Mouse (Mus musculus): ENCODE measurements at regions not wholly inside any gene's neighbourhood (a gene's known extent, or its start where the extent isn't known, plus 50 kb on each side); places are given as distances from the start of the nearest gene placed in this dataset.

DNA sequence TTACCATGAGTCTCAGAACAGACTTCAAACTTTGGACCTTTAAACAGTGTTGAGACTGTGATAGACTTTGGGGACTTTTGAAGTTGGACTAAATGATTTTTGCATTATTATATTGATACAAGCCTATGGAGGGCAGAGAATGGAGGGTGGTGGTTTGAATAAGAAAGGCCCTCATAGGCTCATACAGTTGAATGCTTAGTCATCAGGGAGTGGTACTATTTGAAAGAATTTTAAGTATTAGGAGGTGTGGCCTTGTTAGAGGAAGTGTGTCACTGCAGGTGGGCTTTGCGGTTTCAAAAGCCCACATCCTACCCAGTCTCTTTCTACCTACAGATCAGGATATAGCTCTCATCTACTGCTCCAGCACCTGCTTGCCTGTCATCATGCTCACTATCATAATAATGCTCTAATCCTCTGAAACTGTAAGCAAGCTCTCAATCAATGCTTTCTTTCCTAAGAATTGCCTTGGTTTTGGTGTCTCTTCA, 153.7 kb upstream of the Fstl4 start:
- DNase-seq (ENCODE audit: low spot score in 2 of 2) = no peak

DNA sequence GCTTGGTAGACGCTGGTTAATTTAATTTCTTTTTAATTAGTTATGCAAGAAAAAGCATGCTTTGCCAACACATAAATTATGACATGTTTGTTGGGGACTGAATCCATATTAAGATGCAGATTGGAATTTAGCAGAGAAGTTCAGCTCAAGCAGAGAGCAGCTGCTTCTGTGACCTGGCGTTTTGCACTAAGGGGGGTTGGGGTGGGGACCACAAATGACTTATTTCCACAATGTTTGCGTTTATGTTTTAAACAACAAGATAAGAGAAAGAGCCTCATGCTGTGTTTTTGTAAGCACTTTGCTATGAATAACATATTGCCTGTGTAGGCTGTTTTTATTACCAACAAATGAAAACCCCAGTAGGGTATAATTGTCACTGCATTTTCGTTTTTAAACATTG, 148.8 kb upstream of the Fstl4 start:
- intact Hi-C loops (cut with DNase I) = no loop called here
- no peak for DNase-seq (ENCODE audit: low spot score in 2 of 2)

More for the DNA sequence above, 153.7 kb upstream of the Fstl4 start:
- intact Hi-C loops (cut with DNase I) = no loop called here

DNA sequence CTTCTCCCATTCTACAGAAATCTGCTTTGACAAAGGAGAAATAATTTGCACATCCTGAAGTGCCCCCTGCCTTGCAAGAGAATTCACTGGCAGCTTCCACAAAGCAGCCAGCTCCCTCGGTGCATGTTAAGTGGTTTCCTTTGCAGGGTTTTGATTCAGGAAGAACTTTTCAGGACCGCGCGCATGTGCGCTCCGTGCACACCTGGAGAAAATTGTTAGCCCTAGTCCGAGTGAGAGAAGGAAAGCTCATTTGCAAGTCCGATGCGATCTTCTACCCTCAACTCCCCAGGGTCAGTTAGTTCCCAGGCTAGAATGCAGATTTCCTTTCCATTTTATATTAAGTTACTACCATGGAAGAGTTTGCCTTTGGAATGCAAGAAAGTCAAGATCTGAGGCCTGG, 145.8 kb upstream of the Fstl4 start:
- no peak for DNase-seq (ENCODE audit: low spot score in 2 of 2)
- intact Hi-C loops (cut with DNase I) = no loop called here

DNA sequence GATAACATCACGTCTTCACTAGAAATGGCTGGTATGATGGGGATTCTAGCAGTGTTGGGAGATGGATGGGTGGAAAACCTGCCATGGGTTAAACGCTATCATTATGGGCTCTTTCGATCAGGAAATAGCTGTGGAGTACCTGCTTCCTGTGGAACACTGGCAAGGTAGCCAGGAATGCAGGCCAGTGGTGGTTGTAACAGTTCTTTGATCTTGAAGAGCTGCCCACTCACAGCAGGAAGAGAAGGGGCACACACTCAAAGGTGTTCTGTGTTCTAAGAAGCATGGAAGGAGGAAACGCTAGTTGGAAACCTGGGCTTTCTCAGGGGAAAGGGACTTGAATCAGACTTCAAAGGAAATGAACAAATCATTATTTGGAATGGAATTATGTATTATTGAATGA, 141.6 kb upstream of the Fstl4 start:
- intact Hi-C loops (cut with DNase I) = no loop called here
- no peak for DNase-seq (ENCODE audit: low spot score in 2 of 2)

DNA sequence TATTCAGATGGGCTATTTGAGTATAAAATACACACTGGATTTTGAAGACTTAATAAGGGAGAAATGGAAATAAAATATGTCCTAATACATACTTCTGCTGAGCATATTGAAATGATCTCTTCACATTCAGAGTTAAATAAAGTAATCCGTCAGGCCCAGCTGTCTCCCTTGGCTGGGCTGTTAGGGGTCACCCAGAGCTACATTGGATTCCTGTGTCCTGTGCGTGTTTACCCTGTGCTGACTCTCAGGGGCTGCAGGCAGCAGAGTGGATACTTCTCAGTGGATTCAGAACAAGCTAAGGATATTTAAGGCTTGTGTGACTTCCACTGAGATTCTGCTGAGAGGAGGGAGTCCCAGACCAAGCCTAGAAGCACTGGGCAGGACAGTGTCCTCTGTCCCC, 135.6 kb upstream of the Fstl4 start:
- DNase-seq (ENCODE audit: low spot score in 2 of 2) = no peak
- intact Hi-C loops (cut with DNase I) = no loop called here

DNA sequence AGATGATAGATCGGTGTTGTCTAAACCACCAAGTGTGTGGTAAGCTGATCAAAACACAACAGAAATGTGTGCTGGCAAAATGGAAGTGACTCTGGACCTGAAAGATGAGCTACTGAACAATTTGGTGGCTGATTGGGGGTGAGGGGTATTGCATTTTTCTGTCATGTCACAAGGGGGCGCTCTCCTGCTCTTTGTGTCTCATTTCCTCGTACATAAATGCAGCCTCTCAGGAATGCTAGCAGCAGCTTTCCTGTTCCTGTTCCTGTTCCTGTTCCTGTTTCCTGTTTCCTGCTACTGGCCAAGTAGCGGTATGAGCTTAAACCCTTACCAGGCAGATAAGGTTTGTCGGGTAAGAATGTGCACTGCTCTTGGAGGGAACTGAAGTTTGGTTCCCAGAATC, 134.7 kb upstream of the Fstl4 start:
- intact Hi-C loops (cut with DNase I) = no loop called here
- no peak for DNase-seq (ENCODE audit: low spot score in 2 of 2)

DNA sequence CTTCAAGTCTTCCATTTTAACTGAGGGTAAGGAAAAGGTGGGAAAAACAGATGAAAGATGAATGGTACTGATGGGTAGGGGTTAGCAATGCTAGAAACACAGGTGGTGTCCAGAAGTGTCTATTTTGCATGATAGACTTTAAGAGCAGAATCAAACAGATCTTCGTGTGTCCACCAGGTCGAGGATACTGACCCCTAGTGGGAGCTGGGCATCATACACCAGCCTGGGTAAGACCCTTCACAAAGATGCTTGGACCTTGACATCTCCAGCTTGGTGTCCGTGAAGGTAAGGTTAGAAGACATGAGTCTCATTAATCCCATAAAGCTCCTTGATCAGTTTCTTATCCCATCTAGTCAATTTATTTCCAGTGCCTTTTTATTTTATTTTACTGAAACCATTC, 132.9 kb upstream of the Fstl4 start:
- no peak for DNase-seq (ENCODE audit: low spot score in 2 of 2)
- intact Hi-C loops (cut with DNase I) = no loop called here

DNA sequence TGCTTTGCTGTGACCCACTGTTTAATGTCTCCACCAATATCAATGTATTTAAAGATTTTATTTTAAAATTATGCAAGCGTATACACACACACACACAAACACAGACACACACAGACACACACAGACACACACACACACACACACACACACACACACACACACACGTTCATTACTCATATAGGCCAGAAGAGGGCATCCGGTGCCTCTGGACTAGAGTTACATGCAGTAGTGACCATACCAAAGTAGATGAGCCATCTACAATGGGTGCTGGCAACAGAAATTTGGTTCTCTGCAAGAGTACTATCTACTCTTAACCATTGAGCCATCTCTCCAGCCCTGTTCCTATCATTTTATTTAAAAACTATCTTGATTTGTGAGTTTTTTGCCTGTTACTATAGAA, 130.2 kb upstream of the Fstl4 start:
- intact Hi-C loops (cut with DNase I) = no loop called here

DNA sequence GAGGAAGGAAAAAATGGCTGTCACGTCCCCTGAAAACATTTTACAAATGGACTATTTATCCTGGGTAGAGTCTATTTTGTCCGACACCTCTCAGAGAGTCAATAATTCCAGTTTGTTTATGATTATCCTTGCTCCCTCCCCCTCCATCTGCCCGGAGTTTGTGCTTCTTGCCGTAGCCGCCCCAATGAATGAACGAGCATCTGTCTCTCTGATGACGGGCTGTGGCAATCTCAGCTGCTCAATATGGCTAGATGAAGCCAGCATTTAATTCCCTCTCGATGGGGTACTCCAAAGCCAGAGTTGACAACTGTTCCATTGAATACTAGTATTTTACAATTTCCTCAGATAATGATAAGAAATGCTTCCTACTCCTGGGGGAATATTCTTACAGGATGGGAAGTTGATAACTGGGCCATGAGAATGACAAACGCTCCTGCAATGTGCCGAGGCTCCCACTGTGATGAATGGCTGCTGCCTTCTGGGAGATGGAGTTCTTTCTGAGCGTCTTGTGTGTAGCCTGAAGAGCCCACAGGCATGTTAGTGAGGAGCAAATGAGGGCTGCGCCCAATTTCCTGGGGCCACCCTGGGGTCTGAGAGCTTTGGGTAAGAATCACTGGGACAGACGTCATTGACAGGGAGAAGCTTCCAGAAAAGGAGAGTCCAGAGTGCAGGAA, 128.6 kb upstream of the Fstl4 start:
- no peak for DNase-seq (ENCODE audit: low spot score in 2 of 2)
- intact Hi-C loops (cut with DNase I) = no loop called here

More for the DNA sequence above, 130.2 kb upstream of the Fstl4 start:
- DNase-seq (ENCODE audit: low spot score in 2 of 2) = no peak

DNA sequence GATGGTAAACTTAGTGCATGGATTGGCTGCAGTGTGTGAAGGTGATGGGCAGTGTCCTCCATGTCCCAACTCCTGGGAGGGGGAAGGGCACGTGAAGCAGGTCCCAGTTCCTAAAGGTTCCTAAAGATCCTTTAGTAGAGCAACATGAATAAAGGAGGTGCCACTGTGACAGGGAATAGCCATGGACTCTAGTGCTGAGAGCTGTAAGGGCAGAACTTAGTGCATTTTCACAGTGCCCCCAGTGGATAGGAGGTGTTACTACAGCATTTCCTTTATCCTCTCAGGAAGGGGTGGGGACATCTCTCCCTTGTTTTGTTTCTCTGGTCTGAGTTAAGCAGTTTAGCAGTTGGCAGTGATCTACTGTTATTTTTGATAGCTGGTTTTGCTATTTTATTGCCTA, 125.5 kb upstream of the Fstl4 start:
- no peak for DNase-seq (ENCODE audit: low spot score in 2 of 2)
- intact Hi-C loops (cut with DNase I) = no loop called here

DNA sequence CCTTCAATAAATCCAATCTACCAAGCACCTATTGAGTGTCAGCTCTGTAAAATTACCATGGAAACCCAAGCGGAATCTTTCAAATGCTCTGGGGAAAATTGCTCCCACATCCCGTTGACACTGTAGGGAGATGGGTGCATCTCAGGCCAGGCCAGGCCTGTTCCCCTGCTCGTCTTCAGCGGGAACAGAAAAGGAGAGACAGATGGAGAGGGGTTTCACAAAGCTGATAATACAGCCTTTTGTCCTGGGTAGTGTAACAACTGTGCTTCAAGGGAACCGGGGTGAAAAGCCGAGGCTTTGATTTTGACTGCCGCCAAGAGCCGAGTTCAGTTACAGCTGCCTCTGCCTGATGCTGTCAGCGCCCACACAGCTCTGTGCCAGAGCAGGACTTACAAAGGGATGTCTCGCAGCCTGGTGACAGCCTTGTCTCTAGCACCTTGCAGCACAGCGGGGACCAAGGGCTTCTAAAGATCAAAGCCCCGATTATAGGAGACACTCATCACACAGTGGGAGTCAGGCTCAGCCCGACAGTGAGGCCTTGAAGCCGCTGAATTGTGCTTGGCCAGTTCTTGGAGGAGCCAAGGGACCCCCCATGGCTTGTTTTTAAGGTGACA, 122.6 kb upstream of the Fstl4 start:
- intact Hi-C loops (cut with DNase I) = loop anchor here (10.0 kb wide), 1 partner anchor 207 kb away; no protein-coding TSS in a partner anchor
- DNase-seq (ENCODE audit: low spot score in 2 of 2) = no peak

DNA sequence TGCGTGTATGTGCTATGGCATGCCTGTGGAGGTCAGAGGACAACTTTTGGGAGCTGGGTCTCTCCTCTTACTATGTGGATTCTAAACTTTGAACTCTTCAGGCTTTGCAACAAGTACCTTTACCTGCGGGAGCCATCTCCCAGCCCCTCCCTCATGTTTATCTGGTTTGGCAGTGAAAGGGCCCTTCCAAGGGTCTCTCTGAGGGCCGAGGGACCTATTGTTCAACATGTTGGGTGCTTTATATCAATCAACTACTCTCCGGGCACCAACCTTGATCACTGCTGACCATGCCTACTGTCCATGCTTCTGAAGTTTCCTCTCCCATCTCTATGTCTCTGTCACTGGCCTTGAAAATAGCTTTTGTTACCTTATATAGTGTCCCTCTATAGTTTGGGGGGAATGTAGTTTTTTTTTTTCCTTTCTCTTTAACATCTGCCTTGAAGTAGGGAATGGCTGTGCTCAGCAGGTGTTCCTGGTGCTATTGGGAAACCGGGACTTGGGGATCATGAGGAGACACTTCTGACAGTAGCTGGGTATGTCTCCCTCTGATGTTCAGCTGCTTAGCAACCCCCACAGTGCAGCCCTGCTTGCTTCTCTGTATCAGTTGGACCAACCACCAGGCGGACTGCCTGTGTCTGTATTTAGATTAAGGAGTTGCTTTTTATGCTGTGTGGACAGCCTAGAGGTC, 120.2 kb upstream of the Fstl4 start:
- DNase-seq (ENCODE audit: low spot score in 2 of 2) = no peak
- intact Hi-C loops (cut with DNase I) = loop anchor here (10.0 kb wide), 1 partner anchor 209 kb away; no protein-coding TSS in a partner anchor

DNA sequence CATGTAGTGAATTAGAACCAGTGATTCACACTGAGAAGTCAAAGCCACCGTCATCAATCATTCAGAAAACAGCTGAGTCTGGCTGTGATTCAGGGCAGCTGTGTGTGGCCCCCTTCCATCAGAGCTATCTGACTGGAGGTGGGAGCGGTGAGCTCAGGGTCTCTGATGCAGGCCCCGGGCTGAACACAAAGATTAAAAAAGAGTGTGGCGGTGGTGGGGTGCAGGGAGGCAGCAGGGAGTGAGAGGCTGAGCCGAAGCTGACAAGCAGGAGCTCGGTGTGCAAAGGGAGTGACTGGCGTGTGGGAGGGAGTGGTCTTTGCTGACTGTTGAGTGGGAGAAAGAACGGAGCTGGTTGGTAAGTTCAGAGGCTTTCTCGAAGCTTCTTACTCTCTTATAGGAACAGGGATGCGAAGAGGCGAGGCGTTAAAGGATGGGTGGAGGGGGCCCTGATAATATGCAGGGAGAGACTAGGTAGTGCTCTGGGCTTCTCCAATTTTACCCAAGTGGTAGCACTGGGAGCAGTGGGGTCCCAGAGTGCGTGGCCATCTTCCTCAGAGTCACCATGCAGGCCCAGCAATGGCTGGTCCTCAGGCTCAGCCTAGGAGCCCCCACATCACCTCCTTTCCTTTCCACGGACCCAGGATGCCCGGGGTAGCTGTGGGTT, 116.1 kb upstream of the Fstl4 start:
- DNase-seq (ENCODE audit: low spot score in 2 of 2) = peak; percentile 52 to 61
- intact Hi-C loops (cut with DNase I) = loop anchor here (5.0 to 10.0 kb wide), 2 partner anchors 111 to 214 kb away; no protein-coding TSS in a partner anchor

DNA sequence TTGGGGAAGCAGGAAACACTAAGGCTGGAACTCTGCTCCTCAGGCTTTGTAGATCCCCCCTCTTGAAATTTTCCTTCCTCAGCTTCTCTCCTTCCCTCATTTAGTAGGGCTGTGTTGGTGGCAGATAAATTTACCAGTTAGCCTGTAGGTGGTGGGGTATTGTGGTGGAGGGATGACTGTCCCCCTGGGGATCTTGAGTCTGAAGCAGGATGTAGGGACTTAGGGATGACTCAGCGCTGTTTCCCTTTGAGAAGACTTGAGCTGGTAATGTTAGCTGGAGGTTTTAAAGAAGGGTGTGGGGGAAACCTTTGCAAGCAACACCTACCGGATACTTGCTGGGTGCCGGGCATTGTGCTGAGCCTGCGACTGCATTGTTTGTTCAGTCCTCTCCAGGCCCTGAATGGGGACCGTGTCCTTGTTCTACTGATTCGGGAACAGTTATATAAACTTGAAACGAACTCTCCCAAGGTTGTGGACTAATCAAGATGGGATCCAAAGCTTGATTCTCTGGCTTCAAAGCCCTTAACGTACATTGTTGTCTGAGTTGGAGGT, 115.5 kb upstream of the Fstl4 start:
- intact Hi-C loops (cut with DNase I) = loop anchor here (5.0 to 10.0 kb wide), 2 partner anchors 112 to 214 kb away; no protein-coding TSS in a partner anchor

DNA sequence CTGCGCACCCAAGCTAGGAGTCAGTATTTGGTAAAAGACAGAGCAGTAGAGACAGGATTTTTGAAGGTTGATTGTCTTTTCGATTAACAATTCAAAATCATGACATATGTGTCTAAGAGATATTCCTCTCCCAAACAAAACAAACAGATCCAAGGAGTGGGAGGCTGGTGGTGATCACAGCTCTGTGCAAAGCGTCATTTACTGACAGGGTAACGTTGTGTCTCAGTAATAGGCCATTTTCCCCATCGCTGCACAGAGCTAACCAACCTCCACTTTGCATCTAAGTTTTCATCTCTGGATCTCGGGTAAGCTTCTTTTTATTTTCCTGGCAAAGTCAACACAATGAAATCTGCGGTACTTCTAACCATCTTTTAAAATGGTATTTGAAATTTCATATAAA, 109.8 kb upstream of the Fstl4 start:
- no peak for DNase-seq (ENCODE audit: low spot score in 2 of 2)
- intact Hi-C loops (cut with DNase I) = no loop called here

More for the DNA sequence above, 115.5 kb upstream of the Fstl4 start:
- peak; percentile 47 to 53 for DNase-seq (ENCODE audit: low spot score in 2 of 2)

DNA sequence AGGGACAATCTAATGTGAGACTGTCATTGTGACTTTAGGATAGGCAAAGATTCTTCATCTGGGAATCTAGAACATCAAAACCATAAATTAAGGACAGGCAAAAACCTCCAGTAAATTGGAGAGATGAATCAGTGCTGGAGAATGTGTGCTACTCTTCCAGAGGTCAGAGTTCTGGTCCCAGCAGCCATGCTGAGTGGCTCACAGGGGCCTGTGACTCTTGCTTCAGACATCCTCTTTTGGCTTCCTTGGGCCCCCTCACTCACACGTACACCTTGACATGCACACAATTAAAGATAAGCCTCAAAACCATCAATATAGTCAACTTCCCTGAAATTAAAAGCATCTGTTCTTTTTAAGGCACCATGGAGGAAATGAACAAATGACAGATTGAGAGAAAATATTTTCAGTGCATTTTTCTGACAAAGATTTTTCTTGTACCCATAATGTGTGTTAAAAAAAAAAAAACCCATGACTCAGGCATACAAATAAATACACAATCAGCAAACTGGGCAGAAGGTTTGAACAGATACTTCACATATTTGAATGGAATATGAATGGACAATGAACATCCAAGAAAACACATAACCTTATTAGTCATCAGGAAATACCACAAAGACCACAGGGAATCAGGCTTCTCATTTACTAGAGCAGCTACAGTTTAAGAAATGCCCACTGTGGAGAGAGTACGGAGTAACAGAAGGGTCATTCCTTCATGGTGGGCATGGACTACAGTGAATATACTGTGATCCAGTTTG, 108.5 kb upstream of the Fstl4 start:
- DNase-seq (ENCODE audit: low spot score in 2 of 2) = no peak
- intact Hi-C loops (cut with DNase I) = no loop called here

DNA sequence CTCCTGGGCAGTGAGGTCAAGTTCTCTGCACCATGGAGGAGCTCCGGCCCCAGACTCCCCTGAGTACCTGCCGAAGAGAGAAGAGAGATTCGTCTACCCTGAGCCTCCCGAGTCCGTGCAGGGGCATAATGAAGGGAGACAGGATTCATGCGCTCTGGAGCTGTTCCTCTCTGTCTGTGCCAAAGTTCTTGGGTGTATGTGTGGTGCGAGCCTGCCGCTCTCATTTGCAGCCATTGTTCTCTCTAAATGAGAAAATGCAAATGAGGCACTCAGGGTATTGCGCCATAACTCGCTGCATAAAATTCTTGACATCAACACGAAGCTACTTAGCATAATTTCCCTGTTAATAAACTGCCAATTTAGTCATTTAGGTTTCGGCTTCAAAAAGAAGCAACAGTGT, 103.2 kb upstream of the Fstl4 start:
- no peak for DNase-seq (ENCODE audit: low spot score in 2 of 2)
- intact Hi-C loops (cut with DNase I) = no loop called here

DNA sequence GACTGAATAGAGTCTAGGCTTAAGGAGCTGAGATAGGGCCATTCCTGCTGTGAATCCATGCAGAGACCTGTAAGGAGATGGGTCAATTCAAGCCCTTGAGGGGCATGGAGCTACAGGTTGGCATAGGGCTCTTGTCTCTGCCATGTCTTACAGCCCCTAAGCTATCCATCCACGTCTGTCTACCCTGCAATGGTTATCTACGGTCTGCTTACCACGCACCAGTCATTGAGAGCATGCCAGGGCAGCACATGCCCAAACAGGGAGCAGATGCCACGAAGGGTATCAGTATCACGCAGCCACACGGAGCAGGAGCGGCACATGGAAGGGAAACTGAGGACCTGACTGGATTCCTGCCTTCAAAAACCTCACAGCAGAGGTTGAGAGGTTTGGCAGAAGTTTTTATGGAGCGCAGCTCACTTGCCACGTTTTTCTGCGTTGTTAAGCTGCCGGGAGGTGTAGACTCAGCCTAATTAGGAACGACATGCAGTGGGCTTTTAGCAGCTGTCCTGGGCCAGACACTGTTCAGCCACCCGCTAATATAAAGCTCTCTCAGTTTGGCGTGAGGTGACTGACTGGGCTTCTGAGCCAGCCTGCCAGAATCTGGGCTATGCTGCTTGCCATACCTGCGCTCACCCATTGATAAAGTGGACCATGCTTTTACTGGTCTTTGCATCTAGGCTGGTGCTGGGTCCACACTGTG, 102.4 kb upstream of the Fstl4 start:
- intact Hi-C loops (cut with DNase I) = no loop called here

DNA sequence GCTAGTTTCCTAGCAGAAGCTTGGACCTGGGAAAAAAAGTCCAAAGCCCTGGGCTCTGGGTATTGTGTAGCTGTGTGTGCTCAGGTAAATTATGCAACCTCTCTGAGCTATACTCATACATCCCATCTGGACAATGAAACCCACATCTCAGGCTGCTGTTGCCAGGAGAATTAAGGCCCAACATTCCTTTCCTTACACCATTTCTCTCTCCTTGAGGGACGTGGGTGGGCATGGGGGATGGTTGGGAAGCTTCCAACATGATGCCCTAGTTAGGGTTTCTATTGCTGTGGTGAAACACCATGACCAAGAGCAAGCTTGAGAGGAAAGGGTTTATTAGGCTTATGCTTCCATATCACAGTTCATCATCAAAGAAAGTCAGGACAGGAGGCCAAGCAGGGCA, 99.1 kb upstream of the Fstl4 start:
- intact Hi-C loops (cut with DNase I) = loop anchor here (5.0 kb wide), 1 partner anchor 97 kb away; the partner anchor contains the start of gene Fstl4
- DNase-seq (ENCODE audit: low spot score in 2 of 2) = peak; percentile 41 to 47

More for the DNA sequence above, 102.4 kb upstream of the Fstl4 start:
- DNase-seq (ENCODE audit: low spot score in 2 of 2) = no peak

All from left cerebral cortex, postnatal 36 days (tissue).